Mouse (Mus musculus) megakaryocyte, embryonic 14.5 days (primary cell): ENCODE results near the gene Aoc3.

Source experiments
- FLI1 ChIP-seq: IDR thresholded peaks from 2 replicates; pipeline ENCODE4 v1.6.1; 2012; ENCODE audit warnings: low read length, inconsistent platforms, mixed read lengths
- GATA1 ChIP-seq: IDR thresholded peaks from 3 replicates; pipeline ENCODE4 v1.6.1; 2012; ENCODE audit warnings: mixed read lengths, low read length, inconsistent platforms, borderline replicate concordance

DNA sequence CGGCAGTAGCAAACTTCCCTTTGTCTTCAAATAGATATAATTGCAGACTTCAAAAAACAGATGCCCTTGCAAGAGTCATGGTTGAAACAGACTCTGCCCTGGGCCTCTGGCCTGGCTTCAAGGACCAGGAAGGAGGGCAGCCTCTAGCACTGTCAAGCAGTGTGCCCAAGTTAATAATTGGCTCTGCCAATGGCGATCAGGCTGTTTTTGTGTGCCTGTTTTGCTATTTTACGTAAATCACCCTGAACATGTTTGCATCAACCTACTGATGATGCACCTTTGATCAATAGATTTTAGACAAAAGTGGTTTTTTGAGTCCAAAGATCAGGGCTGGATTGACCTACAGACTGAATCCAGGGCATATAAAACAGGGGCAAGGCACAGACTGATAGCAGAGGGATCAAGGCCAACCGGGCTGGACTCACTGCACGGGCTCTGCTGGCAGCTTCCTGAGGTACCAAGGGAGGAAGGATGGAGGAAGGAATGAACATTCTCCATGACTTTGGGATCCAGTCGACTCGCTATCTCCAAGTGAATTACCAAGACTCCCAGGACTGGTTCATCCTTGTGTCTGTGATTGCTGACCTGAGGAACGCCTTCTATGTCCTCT lies 37.0 kb downstream of the Aoc3 start, which contains the start of gene G6pc:
- TF ChIP-seq GATA1 (no peak), FLI1 (no peak)
